Mouse (Mus musculus) liver, embryonic 14.5 days (tissue): ENCODE results near the gene Ccn2. TPM values are rescaled to one million over a fixed set of nuclear protein-coding genes. Genes with fewer than 3 reads are reported as not detected.

ENCODE experiments used
- ATAC-seq: fragments of 200-750 bp; cut with Nextera tagmentation; 2 replicates; pipeline ENCODE4 v1.8.0; 2017; ENCODE audit warnings: moderate number of reproducible peaks, mild to moderate bottlenecking, moderate library complexity; ENCODE audit not compliant: insufficient read depth
- DNase-seq, 3 experiments: peaks; one replicate each; pipeline ENCODE4 v3.0.0-alpha.2; 2012 to 2013; ENCODE audit warnings: low read depth in 3 of 3, low spot score in 3 of 3
- H3K27ac ChIP-seq: fragments of 300-500 bp; sonication (generic); 2 replicates; pipeline ENCODE4 v1.5.1; 2014; ENCODE audit warnings: moderate library complexity, mild to moderate bottlenecking, control low read depth, inconsistent platforms
- H3K27me3 ChIP-seq: fragments of 300-500 bp; sonication (generic); 2 replicates; pipeline ENCODE4 v1.6.1; 2014; ENCODE audit warnings: mild to moderate bottlenecking, low read length, moderate library complexity; ENCODE audit not compliant: control insufficient read depth, insufficient read depth
- H3K36me3 ChIP-seq: fragments of 300-500 bp; sonication (generic); replicated peaks from 2 replicates; pipeline ENCODE4 v1.6.1; 2014; ENCODE audit warnings: low read depth; ENCODE audit not compliant: control insufficient read depth, insufficient read depth
- H3K4me1 ChIP-seq, 2 experiments: fragments of 200-500 bp in 1 of 2; fragments of 300-500 bp in 1 of 2; sonication (generic) in 1 of 2; replicated peaks; 2 replicates each; pipeline ENCODE4 v1.6.1; 2012 to 2014; ENCODE audit warnings: antibody characterized with exemption in 1 of 2, inconsistent platforms in 1 of 2, low read length in 1 of 2; ENCODE audit not compliant: control insufficient read depth in 2 of 2, insufficient read depth in 2 of 2
- H3K4me2 ChIP-seq: fragments of 300-500 bp; sonication (generic); 2 replicates; pipeline ENCODE4 v1.6.1; 2014; ENCODE audit warnings: low read depth, mild to moderate bottlenecking, control low read depth, moderate library complexity
- H3K4me3 ChIP-seq, 2 experiments: fragments of 200-500 bp in 1 of 2; fragments of 300-500 bp in 1 of 2; sonication (generic) in 1 of 2; 2 replicates each; pipeline ENCODE4 v1.5.1; 2012 to 2014; ENCODE audit warnings: low read depth in 2 of 2, low read length in 2 of 2, mild to moderate bottlenecking in 2 of 2, control low read depth in 1 of 2, inconsistent platforms in 1 of 2, moderate library complexity in 1 of 2; ENCODE audit not compliant: insufficient read depth in 1 of 2
- H3K9ac ChIP-seq: fragments of 300-500 bp; sonication (generic); replicated peaks from 2 replicates; pipeline ENCODE4 v1.6.1; 2014; ENCODE audit warnings: mild to moderate bottlenecking, control low read depth, moderate library complexity
- H3K9me3 ChIP-seq: fragments of 300-500 bp; sonication (generic); 2 replicates; pipeline ENCODE4 v1.6.1; 2016; ENCODE audit warnings: low read length, mixed read lengths; ENCODE audit not compliant: control insufficient read depth
- CTCF ChIP-seq: IDR thresholded peaks from 2 replicates; pipeline ENCODE4 v1.5.1; 2016; ENCODE audit warnings: antibody characterized with exemption, low read depth, control low read depth
- EP300 ChIP-seq: IDR thresholded peaks from 2 replicates; pipeline ENCODE4 v1.6.1; 2016; ENCODE audit warnings: antibody characterized with exemption, low read depth
- WGBS: fragments of 180-500 bp; shearing (Covaris S2); extraction: QIAGEN DNeasy Blood & Tissue Kit; methylation state at CpG from one replicate; pipeline ENCODE4 v1.1.7; 2014; ENCODE audit not compliant: insufficient replicate concordance; 5-methylcytosine and 5-hydroxymethylcytosine counted together
- polyA plus RNA-seq, 2 experiments: library from polyadenylated mRNA; depleted of rRNA in 1 of 2; stranded (reverse) in 1 of 2; unstranded in 1 of 2; fragments of >200 nt; fragmentation: Nextera tagmentation in 1 of 2; extraction: Ambion mirVana in 1 of 2; gene quantifications; 2 replicates each; pipeline versions ENCODE4 v1.2.1 to v1.2.3; 2012 to 2014

The Ccn2 gene
- polyA plus RNA-seq, 2 experiments, result 0.32 to 2.0 TPM

GRCm38 (mm10) chr10:24603035-24603434 is 7.8 kb downstream of the Ccn2 start:
- no peak overlapping the region for H3K27ac ChIP-seq
- H3K4me2 ChIP-seq, result no peak overlapping the region
- no peaks in the 10 kb centered on the region for H3K4me1 ChIP-seq
- H3K4me3 ChIP-seq, result no peak overlapping the region
- no peak for DNase-seq
- no peak overlapping the region for H3K9ac ChIP-seq
- no peaks in the 10 kb centered on the region for H3K9me3 ChIP-seq
- 48% methylated on average over 2 of the region's 2 CpGs for WGBS
- H3K27me3 ChIP-seq, result no peaks in the 10 kb centered on the region
- no peaks in the 10 kb centered on the region for H3K36me3 ChIP-seq
- no peak for ATAC-seq
- no peak for TF ChIP-seq EP300
- no peak for TF ChIP-seq CTCF

- ATAC-seq (no peak), DNase-seq (no peak)
- H3K4me3 ChIP-seq, result no peak overlapping the region
- H3K9me3 ChIP-seq, result no peaks in the 10 kb centered on the region
- no peaks in the 10 kb centered on the region for H3K27me3 ChIP-seq
- H3K4me2 ChIP-seq, result no peak overlapping the region
- H3K9ac ChIP-seq, result no peak overlapping the region
- H3K36me3 ChIP-seq, result no peaks in the 10 kb centered on the region
- H3K4me1 ChIP-seq, result no peaks in the 10 kb centered on the region
- TF ChIP-seq EP300, result no peak
- no peak for TF ChIP-seq CTCF
- no peak overlapping the region for H3K27ac ChIP-seq
These were observed 8.5 kb downstream of the Ccn2 start for GRCm38 (mm10) chr10:24603727-24604126.

GRCm38 (mm10) chr10:24609146-24609545 is 13.9 kb downstream of the Ccn2 start:
- Histone ChIP-seq H3K9ac (no peak overlapping the region), H3K9me3 (no peaks in the 10 kb centered on the region), H3K4me1 (no peaks in the 10 kb centered on the region), H3K36me3 (no peaks in the 10 kb centered on the region), H3K27ac (no peak overlapping the region), H3K4me2 (no peak overlapping the region), H3K27me3 (no peaks in the 10 kb centered on the region), H3K4me3 (no peak overlapping the region)
- TF ChIP-seq EP300 (no peak), CTCF (no peak)
- ATAC-seq (no peak), DNase-seq (no peak)
- WGBS, result 43% methylated on average over 3 of the region's 3 CpGs

GRCm38 (mm10) chr10:24609766-24610165 is 14.5 kb downstream of the Ccn2 start:
- DNase-seq, result no peak
- Histone ChIP-seq H3K4me1 (no peaks in the 10 kb centered on the region), H3K9me3 (no peaks in the 10 kb centered on the region), H3K4me2 (no peak overlapping the region), H3K36me3 (no peaks in the 10 kb centered on the region), H3K4me3 (no peak overlapping the region), H3K27me3 (no peaks in the 10 kb centered on the region), H3K27ac (no peak overlapping the region), H3K9ac (no peak overlapping the region)
- no peak for TF ChIP-seq CTCF
- TF ChIP-seq EP300, result no peak
- no peak for ATAC-seq
- WGBS, result 62% methylated on average over 9 of the region's 9 CpGs

GRCm38 (mm10) chr10:24614726-24615125 is 19.5 kb downstream of the Ccn2 start:
- no peak for DNase-seq
- no peak overlapping the region for H3K9ac ChIP-seq
- no peaks in the 10 kb centered on the region for H3K4me1 ChIP-seq
- TF ChIP-seq CTCF (no peak), EP300 (no peak)
- no peak overlapping the region for H3K4me2 ChIP-seq
- H3K4me3 ChIP-seq, result no peak overlapping the region
- WGBS, result 54% methylated on average over 4 of the region's 4 CpGs
- no peaks in the 10 kb centered on the region for H3K36me3 ChIP-seq
- H3K27me3 ChIP-seq, result no peaks in the 10 kb centered on the region
- no peaks in the 10 kb centered on the region for H3K9me3 ChIP-seq
- ATAC-seq, result no peak
- H3K27ac ChIP-seq, result no peak overlapping the region
